Mouse (Mus musculus) right cerebral cortex, postnatal 36 days (tissue): ENCODE measurements around the gene Mtfr2.

Experiments
- DNase-seq, 2 experiments: peaks; one replicate each; pipeline ENCODE4 v3.0.0; 2022; ENCODE audit warnings: low spot score in 2 of 2, mixed read lengths in 1 of 2

Mtfr2 gene

DNA sequence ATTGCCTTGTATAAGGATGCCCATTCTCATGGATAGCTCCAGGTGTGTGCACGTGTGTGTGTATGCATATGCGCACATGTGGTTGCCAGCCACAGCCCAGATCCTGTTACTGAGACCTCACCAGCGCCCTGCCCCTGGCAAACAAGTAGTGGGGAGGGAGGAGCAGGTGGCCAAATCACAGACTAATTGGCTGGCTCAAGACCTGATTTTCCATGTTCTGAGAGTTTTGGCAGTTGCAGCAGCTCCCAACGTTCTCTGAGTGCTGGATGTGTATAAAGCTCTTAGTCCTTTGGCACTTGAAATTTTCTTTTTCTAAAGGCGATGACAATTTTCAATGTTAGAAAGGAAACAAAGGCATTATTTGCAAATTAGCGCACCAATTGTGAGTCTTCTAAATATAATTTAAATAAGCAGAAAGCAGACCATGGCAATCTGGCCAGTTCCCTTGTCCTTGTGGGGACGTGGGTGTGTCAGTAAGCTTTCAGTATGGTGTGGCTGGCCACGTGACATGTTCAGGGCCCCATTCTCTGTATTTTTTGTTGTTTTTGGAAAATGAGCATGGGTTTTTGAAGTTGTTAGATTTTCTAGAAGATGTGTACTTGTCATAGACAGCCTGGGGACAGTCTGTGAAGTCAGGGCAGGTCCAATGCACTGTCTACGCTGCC, 31.6 kb downstream of the Mtfr2 start:
- DNase-seq, result no peak

- DNase-seq, result peak; percentile 27 to 30
Observed at GRCm38 (mm10) chr10:20380798-20381197, 33.2 kb downstream of the Mtfr2 start.

DNA sequence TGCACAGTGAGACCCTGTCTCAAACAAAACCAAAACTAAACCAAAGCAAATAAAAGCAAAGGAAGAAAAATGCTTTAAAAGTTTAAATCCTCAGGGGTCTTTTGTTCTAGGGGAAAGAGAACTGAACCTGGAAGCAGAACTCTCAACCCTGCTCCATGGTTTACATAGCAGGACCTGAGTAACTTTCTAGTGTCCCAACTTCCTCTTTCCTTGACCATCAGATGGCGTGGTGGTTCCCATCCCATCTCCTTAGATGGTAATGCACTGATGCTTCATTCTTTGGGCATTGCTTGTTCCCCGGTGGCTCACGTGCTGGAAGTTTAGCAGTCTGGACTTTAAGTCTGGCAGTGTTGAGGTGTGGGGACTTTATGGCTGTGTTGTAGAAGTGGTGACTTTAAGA, 33.8 kb downstream of the Mtfr2 start:
- DNase-seq, result no peak

- no peak for DNase-seq
Observed at GRCm38 (mm10) chr10:20382807-20383419, 35.3 kb downstream of the Mtfr2 start.

GRCm38 (mm10) chr10:20390568-20390967, 43.0 kb downstream of the Mtfr2 start:
- DNase-seq, result no peak

- no peak for DNase-seq
Observed at GRCm38 (mm10) chr10:20394815-20395214, 47.2 kb downstream of the Mtfr2 start.

DNA sequence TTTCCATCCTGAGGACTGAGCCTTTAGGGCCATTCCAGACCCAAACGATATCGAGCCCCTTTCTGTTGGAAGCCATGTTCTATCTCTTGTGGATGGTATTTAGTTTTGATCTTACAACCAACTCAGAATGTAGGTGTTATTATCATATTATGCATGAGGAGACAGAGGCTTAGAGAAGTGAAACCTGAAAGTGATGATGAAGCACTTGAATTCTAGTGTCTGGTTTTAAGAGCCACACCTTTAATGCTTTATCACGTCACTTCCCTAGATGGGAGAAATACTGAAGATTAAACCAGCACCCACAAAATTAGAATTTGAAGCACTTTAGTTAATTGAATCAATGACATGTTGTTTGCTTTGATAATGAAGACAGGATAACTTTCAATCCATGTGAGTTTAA, 48.2 kb downstream of the Mtfr2 start:
- DNase-seq, result no peak

GRCm38 (mm10) chr10:20398224-20398623, 50.7 kb downstream of the Mtfr2 start:
- no peak for DNase-seq

DNA sequence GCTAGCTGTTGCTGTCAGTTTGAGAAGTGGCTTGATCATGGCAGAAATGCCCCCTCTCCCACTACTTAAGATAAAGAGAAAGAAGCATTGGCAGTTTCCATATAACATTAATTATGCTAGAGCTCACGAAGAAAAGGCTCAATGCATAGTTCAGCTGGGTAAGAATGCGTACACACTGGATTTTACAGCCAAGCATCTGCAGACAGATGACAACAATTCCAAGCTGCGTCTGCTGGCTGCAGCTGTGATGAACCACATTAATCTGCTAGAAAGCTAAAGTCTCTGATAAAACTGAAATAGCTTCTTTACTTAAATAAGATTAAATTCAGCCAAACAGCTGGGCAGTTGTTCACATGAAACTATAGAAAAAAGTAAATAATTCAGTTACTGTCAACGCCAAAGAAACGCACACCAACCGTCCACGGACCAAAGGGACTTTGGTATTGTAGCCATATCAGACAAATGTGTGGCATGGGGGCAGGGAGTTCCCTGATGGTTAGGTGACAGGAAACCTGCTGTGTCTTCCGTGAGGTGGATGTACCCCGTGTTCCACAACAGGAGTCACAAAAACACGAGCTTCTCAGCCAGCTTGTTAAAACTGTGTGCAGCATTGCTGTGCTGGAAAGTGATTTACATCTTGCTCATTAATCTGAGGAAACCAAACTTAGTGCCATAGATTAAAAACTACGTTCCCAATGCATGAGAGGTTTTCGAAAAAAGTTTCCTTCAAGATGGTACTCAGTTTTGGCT, 51.2 kb downstream of the Mtfr2 start:
- DNase-seq, result no peak

GRCm38 (mm10) chr10:20400406-20400805, 52.8 kb downstream of the Mtfr2 start:
- no peak for DNase-seq

DNA sequence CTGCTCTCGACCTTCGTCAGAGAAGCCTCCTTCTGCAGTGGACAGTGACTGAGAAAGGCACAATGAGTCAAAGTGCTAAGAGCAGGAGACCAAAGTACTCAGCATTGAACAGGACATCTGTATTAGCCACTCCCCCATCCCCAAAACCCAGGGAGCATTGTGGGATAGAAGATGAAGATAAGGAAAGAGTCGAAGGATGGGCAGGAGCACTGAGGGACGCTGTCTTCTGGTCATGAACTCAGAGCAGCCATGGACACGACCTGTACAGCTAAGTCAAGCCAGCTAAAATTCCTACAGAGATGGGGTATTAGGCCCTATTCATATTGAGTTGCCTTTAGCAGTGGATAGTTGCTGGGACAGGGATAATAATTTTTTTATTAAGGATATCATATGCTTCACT, 55.4 kb downstream of the Mtfr2 start:
- DNase-seq, result no peak

DNA sequence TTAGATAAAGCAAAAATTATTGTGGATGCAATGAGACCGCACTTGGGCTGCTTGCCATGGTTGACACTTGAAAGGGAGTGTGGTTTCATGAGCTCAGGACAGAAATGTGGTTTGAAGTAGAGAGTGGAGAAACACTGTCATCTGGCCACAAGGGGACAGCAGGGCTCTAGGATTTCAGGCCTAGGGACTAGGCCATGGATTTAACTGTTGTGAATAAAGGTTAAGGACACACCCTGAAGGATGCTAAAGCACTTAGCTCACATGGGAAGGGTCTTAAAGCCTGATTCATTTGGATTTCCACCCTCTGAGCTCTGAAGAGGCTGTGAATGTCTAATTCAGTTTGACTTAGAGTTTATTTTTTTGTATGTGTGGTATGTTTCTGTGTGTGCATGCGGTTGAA, 57.9 kb downstream of the Mtfr2 start:
- DNase-seq, result no peak

DNA sequence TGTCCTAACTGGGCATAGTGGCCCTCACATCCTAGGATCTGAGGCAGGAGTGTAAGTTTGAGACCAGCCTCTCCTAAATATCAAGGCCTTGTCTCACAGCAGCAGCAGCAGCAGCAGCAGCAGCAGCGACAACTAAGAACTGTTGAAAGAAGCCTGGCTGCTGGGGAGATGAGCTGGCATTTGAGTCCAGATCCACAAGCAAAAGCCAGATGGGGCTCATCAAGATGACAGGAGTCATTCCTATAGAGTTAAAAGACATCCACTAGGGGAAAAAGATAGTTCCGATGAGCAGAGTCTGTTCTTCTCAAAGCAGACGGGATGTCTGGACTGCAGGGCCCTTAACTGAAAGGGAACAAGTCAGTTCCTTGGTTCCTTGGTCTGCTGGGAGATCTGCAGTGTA, 60.8 kb downstream of the Mtfr2 start:
- DNase-seq, result no peak

DNA sequence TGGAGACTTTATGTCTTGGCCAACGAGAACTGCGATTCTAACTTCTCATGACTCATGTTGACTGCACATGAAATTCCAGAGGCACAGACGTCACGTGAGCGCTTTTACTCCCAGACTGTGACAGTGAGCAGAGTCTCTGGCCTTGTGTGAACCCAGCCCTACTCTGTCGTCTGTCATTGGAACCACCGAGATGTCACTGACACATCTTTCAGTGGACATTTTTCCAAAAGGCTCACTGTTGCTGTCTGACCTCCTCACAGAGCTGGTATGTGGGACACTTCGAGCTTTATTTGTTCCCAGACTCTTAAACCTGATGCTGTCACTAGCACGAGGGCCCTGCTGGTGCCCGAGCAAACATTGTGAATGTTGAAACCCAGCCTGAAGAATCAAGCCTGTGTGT, 61.6 kb downstream of the Mtfr2 start:
- DNase-seq, result no peak
